Mouse (Mus musculus) gastrocnemius, postnatal 14 days (tissue): Measurements from ENCODE around the gene Cers6. TPM values are rescaled to one million over a fixed set of nuclear protein-coding genes. Genes with fewer than 3 reads are reported as not detected.
A peak's percentile ranks its signal among the peaks of the same experiment; 100 is the strongest.

ENCODE experiments used
- DNase-seq: peaks from one replicate; pipeline ENCODE4 v3.0.0; 2021; ENCODE audit warnings: mixed read lengths
- intact Hi-C: fragments of 180-260 bp; cut with DNase I; formaldehyde crosslinking; loops from one replicate; pipeline ENCODE4 v1.15.1; 2025; ENCODE audit warnings: low total_unique reads
- total RNA-seq, 2 experiments: library from RNA; stranded (reverse); gene quantifications; 2 replicates each; pipeline ENCODE4 v1.2.3; 2021

Cers6 gene
- total RNA-seq, 2 experiments from 2014 or later, result 3.5 to 3.8 TPM

GRCm38 (mm10) chr2:69047297-69047696, 186.1 kb downstream of the Cers6 start:
- intact Hi-C loops, result no loop called here
- DNase-seq, result no peak

GRCm38 (mm10) chr2:69047805-69048204, 186.6 kb downstream of the Cers6 start:
- intact Hi-C loops, result no loop called here
- no peak for DNase-seq

GRCm38 (mm10) chr2:69049179-69049578, 187.9 kb downstream of the Cers6 start:
- intact Hi-C loops, result no loop called here
- no peak for DNase-seq

- DNase-seq, result no peak
- intact Hi-C loops, result no loop called here
Measured at GRCm38 (mm10) chr2:69050189-69050588, 188.9 kb downstream of the Cers6 start.

GRCm38 (mm10) chr2:69051596-69051995, 190.4 kb downstream of the Cers6 start:
- intact Hi-C loops, result no loop called here
- no peak for DNase-seq

GRCm38 (mm10) chr2:69053210-69053858, 192.1 kb downstream of the Cers6 start:
- no peak for DNase-seq
- intact Hi-C loops, result no loop called here

GRCm38 (mm10) chr2:69054279-69054678, 193.0 kb downstream of the Cers6 start:
- intact Hi-C loops, result no loop called here
- DNase-seq, result peak; percentile 88

GRCm38 (mm10) chr2:69055174-69055573, 193.9 kb downstream of the Cers6 start:
- no peak for DNase-seq
- intact Hi-C loops, result no loop called here

GRCm38 (mm10) chr2:69061313-69061712, 200.1 kb downstream of the Cers6 start:
- intact Hi-C loops, result no loop called here
- DNase-seq, result peak; percentile 11

- intact Hi-C loops, result no loop called here
Measured at GRCm38 (mm10) chr2:69061910-69062689, 200.9 kb downstream of the Cers6 start.

GRCm38 (mm10) chr2:69064759-69065158, 203.5 kb downstream of the Cers6 start:
- DNase-seq, result no peak
- intact Hi-C loops, result no loop called here

More at GRCm38 (mm10) chr2:69061910-69062689, 200.9 kb downstream of the Cers6 start:
- no peak for DNase-seq

GRCm38 (mm10) chr2:69071440-69072235, 210.4 kb downstream of the Cers6 start:
- intact Hi-C loops, result no loop called here
- DNase-seq, result no peak

- peak; percentile 9 for DNase-seq
Measured at GRCm38 (mm10) chr2:69077189-69077588, 215.9 kb downstream of the Cers6 start.

GRCm38 (mm10) chr2:69080760-69081159, 219.5 kb downstream of the Cers6 start:
- DNase-seq, result no peak
- intact Hi-C loops, result no loop called here

More at GRCm38 (mm10) chr2:69077189-69077588, 215.9 kb downstream of the Cers6 start:
- intact Hi-C loops, result no loop called here

- intact Hi-C loops, result no loop called here
Measured at GRCm38 (mm10) chr2:69082499-69083197, 221.4 kb downstream of the Cers6 start.

GRCm38 (mm10) chr2:69083198-69083509, 221.9 kb downstream of the Cers6 start:
- intact Hi-C loops, result no loop called here
- DNase-seq, result no peak

More at GRCm38 (mm10) chr2:69082499-69083197, 221.4 kb downstream of the Cers6 start:
- no peak for DNase-seq

GRCm38 (mm10) chr2:69084416-69084815, 223.2 kb downstream of the Cers6 start:
- intact Hi-C loops, result no loop called here
- DNase-seq, result no peak

- no peak for DNase-seq
- intact Hi-C loops, result no loop called here
Measured at GRCm38 (mm10) chr2:69086505-69087260, 225.4 kb downstream of the Cers6 start.

- intact Hi-C loops, result no loop called here
- no peak for DNase-seq
Measured at GRCm38 (mm10) chr2:69095836-69096235, 234.6 kb downstream of the Cers6 start.
